Mouse (Mus musculus): ENCODE data around the gene Ccdc124. TPM values are rescaled to one million over a fixed set of nuclear protein-coding genes. Genes with fewer than 3 reads are reported as not detected.
"Not testable (repeated sequence)": the region's sequence is repeated elsewhere in the genome, so short reads cannot be mapped to it uniquely, and the experiment has no call there.

The Ccdc124 gene
- polyA plus RNA-seq, 1 experiment from 2014 or later, result 79.7 TPM

GRCm38 (mm10) chr8:70903112-70903511 lies 29.4 kb upstream of the Ccdc124 start:
- Histone ChIP-seq H3K4me1 (replicated peaks) (peaks cover 26% of the 10 kb centered on the region), H3K4me2 (no peak overlapping the region), H3K36me3 (no peaks in the 10 kb centered on the region), H3K9me3 (replicated peaks) (no peaks in the 10 kb centered on the region), H3K27me3 (no peaks in the 10 kb centered on the region; the same call in 1 of the 2 replicates), H3K4me3 (no peak overlapping the region), H3K9ac (no peak overlapping the region), H3K27ac (no peak overlapping the region)
- 42% methylated on average over 4 of the region's 4 CpGs for WGBS
- ATAC-seq (replicated peaks; ENCODE audit: insufficient number of reproducible peaks, insufficient read depth, low FRiP score, low read depth), result no peak

- Histone ChIP-seq H3K4me2 (no peak overlapping the region), H3K4me3 (no peak overlapping the region), H3K9me3 (replicated peaks) (no peaks in the 10 kb centered on the region), H3K4me1 (replicated peaks) (peaks cover 19% of the 10 kb centered on the region), H3K9ac (no peak overlapping the region), H3K27ac (no peak overlapping the region), H3K36me3 (no peaks in the 10 kb centered on the region), H3K27me3 (no peaks in the 10 kb centered on the region; the same call in 1 of the 2 replicates)
- no peak for ATAC-seq (replicated peaks; ENCODE audit: insufficient number of reproducible peaks, insufficient read depth, low FRiP score, low read depth)
- WGBS, result 32% methylated on average over 5 of the region's 5 CpGs
Measured at GRCm38 (mm10) chr8:70902211-70902610, 28.5 kb upstream of the Ccdc124 start.

- Histone ChIP-seq H3K27me3 (no peaks in the 10 kb centered on the region; the same call in 1 of the 2 replicates), H3K4me2 (no peak overlapping the region), H3K9ac (no peak overlapping the region), H3K9me3 (replicated peaks) (no peaks in the 10 kb centered on the region), H3K27ac (no peak overlapping the region), H3K4me3 (no peak overlapping the region), H3K4me1 (replicated peaks) (peaks cover 18% of the 10 kb centered on the region), H3K36me3 (peaks cover 1% of the 10 kb centered on the region; the same call in 1 of the 2 replicates)
- 61% methylated on average over 2 of the region's 2 CpGs for WGBS
- ATAC-seq (replicated peaks; ENCODE audit: insufficient number of reproducible peaks, insufficient read depth, low FRiP score, low read depth), result no peak
Measured at GRCm38 (mm10) chr8:70900872-70901387, 27.2 kb upstream of the Ccdc124 start.

DNA sequence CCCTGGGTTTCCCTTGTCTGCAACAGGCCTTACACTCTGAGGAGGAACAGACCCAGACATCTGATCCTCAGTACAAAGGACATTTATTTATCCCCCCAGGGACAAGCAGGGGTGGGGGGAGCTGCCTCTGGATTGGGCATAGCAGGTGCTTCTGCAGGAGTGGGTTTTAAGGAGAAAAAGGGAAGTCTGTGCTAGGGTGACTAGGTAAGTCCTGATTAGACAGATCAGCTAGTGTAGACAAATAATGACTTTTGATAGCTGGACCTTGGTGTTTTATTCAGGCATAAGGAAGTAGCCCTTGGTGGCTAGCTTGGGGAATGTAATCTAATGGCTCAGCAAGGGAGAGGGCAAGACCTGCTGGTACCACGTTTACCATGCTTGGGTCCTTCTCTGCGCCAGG lies 25.5 kb upstream of the Ccdc124 start:
- Histone ChIP-seq H3K4me1 (replicated peaks) (peaks cover 18% of the 10 kb centered on the region), H3K9ac (no peak overlapping the region), H3K27me3 (no peaks in the 10 kb centered on the region; the same call in 1 of the 2 replicates), H3K9me3 (replicated peaks) (no peaks in the 10 kb centered on the region), H3K4me2 (no peak overlapping the region), H3K4me3 (no peak overlapping the region), H3K27ac (no peak overlapping the region), H3K36me3 (peaks cover 18% of the 10 kb centered on the region)
- ATAC-seq (replicated peaks; ENCODE audit: insufficient number of reproducible peaks, insufficient read depth, low FRiP score, low read depth), result no peak
- 77% methylated on average over 2 of the region's 2 CpGs for WGBS

GRCm38 (mm10) chr8:70898661-70899198 lies 25.0 kb upstream of the Ccdc124 start:
- Histone ChIP-seq H3K9ac (no peak overlapping the region; the same call in 1 of the 2 replicates), H3K9me3 (replicated peaks) (no peaks in the 10 kb centered on the region), H3K4me2 (no peak overlapping the region), H3K36me3 (peaks cover 23% of the 10 kb centered on the region), H3K27me3 (peaks cover 3% of the 10 kb centered on the region), H3K4me3 (no peak overlapping the region), H3K27ac (0 out of 2 replicates have a peak overlapping the region, but pooled peaks have one; percentile 84), H3K4me1 (replicated peaks) (peaks cover 18% of the 10 kb centered on the region)
- no peak for ATAC-seq (replicated peaks; ENCODE audit: insufficient number of reproducible peaks, insufficient read depth, low FRiP score, low read depth)
- 42% methylated on average over 2 of the region's 2 CpGs for WGBS

DNA sequence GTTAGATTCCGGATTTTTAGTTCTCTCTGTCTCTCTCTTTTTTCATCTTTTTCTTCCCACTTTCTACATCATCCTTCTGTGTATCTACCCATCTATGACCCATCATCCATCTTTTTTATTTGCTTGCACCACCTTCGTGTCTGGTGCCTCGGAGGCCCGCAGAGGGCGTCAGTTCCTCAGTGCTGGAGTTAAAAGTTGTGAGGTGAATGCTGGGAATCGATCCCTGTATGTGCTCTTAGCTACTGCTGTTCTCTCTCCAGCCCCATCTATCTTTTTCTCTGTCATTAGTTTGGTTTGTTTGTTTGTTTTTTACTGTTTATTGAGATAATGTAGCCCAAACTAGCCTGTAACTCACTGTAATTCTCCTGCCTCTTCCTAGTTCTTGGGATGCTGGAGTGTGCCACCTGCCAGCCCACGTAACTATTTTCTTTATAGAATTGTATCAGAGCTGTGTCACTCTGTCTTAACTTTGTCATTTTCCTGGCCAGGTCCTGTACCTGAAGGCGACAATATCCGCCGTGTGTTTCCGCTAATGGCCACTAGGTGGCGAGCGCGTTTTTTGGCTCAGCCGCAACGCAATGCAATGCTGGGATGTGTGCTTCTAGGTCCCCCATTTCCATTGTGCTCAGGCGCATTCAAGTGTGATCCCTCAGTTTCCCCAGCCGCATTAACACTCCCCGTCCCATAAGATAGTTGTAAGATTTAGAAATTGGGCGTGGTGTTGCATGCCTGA lies 24.1 kb upstream of the Ccdc124 start:
- peak; percentile 26; the same call in 1 of the 2 replicates for ATAC-seq (replicated peaks; ENCODE audit: insufficient number of reproducible peaks, insufficient read depth, low FRiP score, low read depth)
- Histone ChIP-seq H3K27ac (peak overlapping the region; percentile 84), H3K9ac (peak overlapping the region; percentile 76), H3K4me3 (peak overlapping the region; percentile 93), H3K4me1 (replicated peaks) (peaks cover 19% of the 10 kb centered on the region), H3K4me2 (peak overlapping the region; percentile 83), H3K27me3 (peaks cover 12% of the 10 kb centered on the region), H3K9me3 (replicated peaks) (no peaks in the 10 kb centered on the region), H3K36me3 (peaks cover 26% of the 10 kb centered on the region)
- under 1% methylated on average over 20 of the region's 20 CpGs for WGBS

GRCm38 (mm10) chr8:70897021-70897680 lies 23.4 kb upstream of the Ccdc124 start, which contains the start of gene Rpl18a:
Rpl18a (minus strand) TSS chr8:70897412.
- Histone ChIP-seq H3K27me3 (peaks cover 19% of the 10 kb centered on the region), H3K9me3 (replicated peaks) (no peaks in the 10 kb centered on the region), H3K9ac (peak within 1 kb of the TSS; percentile 99), H3K36me3 (peaks cover 26% of the 10 kb centered on the region), H3K4me1 (replicated peaks) (peaks cover 26% of the 10 kb centered on the region), H3K4me2 (peak within 1 kb of the TSS; percentile 93), H3K27ac (peak within 1 kb of the TSS; percentile 84), H3K4me3 (peak within 1 kb of the TSS; percentile 93)
- 0% methylated on average over 60 of the region's 60 CpGs for WGBS
- peak; percentile 97 for ATAC-seq (replicated peaks; ENCODE audit: insufficient number of reproducible peaks, insufficient read depth, low FRiP score, low read depth)

DNA sequence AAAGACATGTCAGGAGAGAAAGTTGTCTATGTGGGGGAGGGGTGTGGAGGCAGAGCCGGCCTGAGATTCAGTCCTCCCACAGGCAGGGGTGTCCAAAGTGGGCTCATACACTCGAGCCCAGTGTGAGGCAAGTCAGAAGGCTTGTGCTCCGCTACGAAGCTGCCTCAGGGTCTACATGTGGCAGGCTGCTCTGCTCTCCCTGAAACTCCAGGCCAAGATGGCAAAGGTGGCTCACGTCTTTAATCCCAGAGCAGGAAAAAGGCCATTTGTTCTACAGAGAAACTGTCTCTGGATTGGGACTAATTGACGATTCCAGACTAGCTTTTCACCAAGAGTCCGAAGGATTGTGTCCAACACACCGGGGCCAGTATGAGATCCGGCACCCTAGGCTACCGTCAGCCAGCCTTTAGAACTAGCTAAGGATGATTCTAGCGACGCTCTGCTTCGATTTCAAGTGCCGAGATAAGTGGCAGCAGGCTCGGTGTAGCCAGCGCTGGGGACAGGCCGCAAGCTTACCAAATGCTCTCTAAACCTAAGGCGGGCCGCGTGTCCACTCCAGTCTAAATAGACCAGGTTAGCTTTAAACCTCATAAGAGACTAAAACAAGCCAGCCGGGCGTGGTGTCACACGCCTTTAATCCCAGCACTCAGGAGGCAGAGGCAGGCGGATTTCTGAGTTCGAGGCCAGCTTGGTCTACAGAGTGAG lies 22.7 kb upstream of the Ccdc124 start:
- Histone ChIP-seq H3K4me3 (peak overlapping the region; percentile 93), H3K27ac (peak overlapping the region; percentile 78), H3K36me3 (peaks cover 26% of the 10 kb centered on the region), H3K9ac (peak overlapping the region; percentile 99), H3K4me1 (replicated peaks) (peaks cover 29% of the 10 kb centered on the region), H3K4me2 (peak overlapping the region; percentile 93), H3K27me3 (peaks cover 26% of the 10 kb centered on the region), H3K9me3 (replicated peaks) (no peaks in the 10 kb centered on the region)
- WGBS, result 2% methylated on average over 25 of the region's 25 CpGs
- no peak for ATAC-seq (replicated peaks; ENCODE audit: insufficient number of reproducible peaks, insufficient read depth, low FRiP score, low read depth)

DNA sequence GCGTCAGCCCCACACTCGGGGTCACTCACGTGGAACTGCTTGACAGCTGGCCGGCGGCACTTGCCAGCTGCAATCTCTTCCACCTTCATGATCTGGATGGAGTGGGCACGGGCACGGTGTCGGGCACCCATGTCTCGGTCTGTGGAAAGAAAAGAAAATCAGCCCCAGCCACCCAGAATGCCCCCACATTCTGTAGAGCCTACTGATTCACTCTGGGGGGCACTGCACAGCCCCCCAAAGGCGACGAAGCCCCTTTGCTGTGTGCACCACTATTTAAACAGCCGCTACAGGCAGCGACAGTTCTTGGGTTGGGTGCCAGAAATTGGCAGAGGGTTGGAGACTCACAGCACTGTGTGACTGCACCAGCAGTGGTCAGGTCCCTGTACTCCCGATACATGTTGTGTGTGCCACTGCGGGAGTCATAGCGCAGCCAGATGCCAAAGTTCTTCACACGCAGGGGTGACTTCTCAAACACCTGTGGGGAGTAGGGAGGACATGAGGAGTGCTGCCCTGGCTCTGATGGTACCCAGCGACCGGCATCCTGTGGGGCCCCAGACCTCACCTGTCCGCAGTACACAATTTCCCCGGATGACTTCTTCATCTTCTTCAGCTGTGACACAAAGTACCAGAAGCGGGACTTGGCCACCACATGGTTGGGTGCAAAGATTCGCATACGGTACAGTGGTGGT lies 22.0 kb upstream of the Ccdc124 start:
- Histone ChIP-seq H3K27me3 (peaks cover 33% of the 10 kb centered on the region), H3K9ac (peak overlapping the region; percentile 99), H3K36me3 (peaks cover 26% of the 10 kb centered on the region), H3K4me2 (peak overlapping the region; percentile 93), H3K4me1 (replicated peaks) (peaks cover 29% of the 10 kb centered on the region), H3K4me3 (peak overlapping the region; percentile 93)
- not testable (repeated sequence) for H3K27ac ChIP-seq; H3K9me3 ChIP-seq (replicated peaks); ATAC-seq (replicated peaks; ENCODE audit: insufficient number of reproducible peaks, insufficient read depth, low FRiP score, low read depth)
- 83% methylated on average over 24 of the region's 24 CpGs for WGBS

DNA sequence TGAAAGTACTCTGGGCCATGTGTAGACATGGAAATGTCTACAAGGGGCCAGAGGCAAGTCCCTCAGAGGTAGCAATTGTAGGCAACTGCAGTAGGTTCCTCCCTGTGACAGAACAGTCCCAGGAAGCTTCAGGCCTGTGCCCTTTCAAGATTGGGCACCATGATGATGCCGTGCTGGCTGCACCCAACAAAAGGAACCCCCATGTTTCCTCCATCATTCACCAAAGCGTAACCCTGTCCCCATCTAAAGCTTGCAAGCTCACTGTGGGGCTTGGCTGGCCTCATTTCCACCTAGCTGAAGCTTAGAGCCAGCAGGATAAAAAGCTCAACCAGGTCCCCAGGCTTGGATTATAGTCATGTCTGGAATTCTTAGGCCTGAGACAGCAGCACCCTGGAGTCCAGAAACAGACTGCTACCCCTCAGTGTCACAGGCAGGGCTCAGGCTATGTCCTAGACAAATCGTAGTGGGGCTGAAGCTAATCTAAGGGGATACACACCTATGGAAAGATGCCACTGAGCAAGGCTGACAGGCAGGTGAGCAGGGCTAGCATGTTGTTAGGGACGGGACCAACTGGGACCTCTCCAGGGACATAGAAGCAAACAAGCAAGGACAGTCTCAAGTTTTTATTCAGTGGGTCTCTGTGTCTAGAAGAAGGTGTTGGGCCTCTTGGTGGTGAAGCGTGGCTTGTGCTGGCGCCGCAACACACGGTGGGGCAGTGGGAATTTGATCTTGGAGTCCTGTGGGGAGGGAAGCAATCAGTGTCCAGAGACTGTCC lies 21.2 kb upstream of the Ccdc124 start:
- Histone ChIP-seq H3K4me3 (no peak overlapping the region), H3K9ac (no peak overlapping the region), H3K27me3 (peaks cover 41% of the 10 kb centered on the region), H3K27ac (no peak overlapping the region), H3K4me1 (replicated peaks) (peaks cover 29% of the 10 kb centered on the region), H3K4me2 (no peak overlapping the region), H3K36me3 (peaks cover 26% of the 10 kb centered on the region), H3K9me3 (replicated peaks) (no peaks in the 10 kb centered on the region; the same call in 1 of the 2 replicates)
- 88% methylated on average over 8 of the region's 8 CpGs for WGBS
- ATAC-seq (replicated peaks; ENCODE audit: insufficient number of reproducible peaks, insufficient read depth, low FRiP score, low read depth), result no peak
